Mouse (Mus musculus) midbrain, embryonic 11.5 days (tissue): Measurements from ENCODE around the gene Mael. TPM values are rescaled to one million over a fixed set of nuclear protein-coding genes. Genes with fewer than 3 reads are reported as not detected.

ENCODE experiments used
- ATAC-seq: fragments of 200-750 bp; cut with Nextera tagmentation; 2 replicates; pipeline ENCODE4 v1.8.0; 2017; ENCODE audit warnings: moderate TSS enrichment, moderate library complexity; ENCODE audit not compliant: low FRiP score
- DNase-seq: peaks from one replicate; pipeline ENCODE4 v3.0.0; 2015; ENCODE audit warnings: low spot score; ENCODE audit errors: missing footprints
- H3K27ac ChIP-seq: fragments of 300-500 bp; sonication (generic); 2 replicates; pipeline ENCODE4 v1.5.1; 2014; ENCODE audit warnings: low read depth, low read length
- H3K27me3 ChIP-seq: fragments of 300-500 bp; sonication (generic); 2 replicates; pipeline ENCODE4 v1.6.1; 2014; ENCODE audit warnings: mild to moderate bottlenecking, low read length, moderate library complexity, mixed read lengths; ENCODE audit not compliant: control insufficient read depth, insufficient read depth
- H3K36me3 ChIP-seq: fragments of 300-500 bp; sonication (generic); 2 replicates; pipeline ENCODE4 v1.6.1; 2014; ENCODE audit warnings: mild to moderate bottlenecking, low read length, moderate library complexity, mixed read lengths; ENCODE audit not compliant: control insufficient read depth, insufficient read depth
- H3K4me1 ChIP-seq: fragments of 300-500 bp; sonication (generic); 2 replicates; pipeline ENCODE4 v1.6.1; 2014; ENCODE audit warnings: low read length; ENCODE audit not compliant: control insufficient read depth, insufficient read depth
- H3K4me2 ChIP-seq: fragments of 300-500 bp; sonication (generic); 2 replicates; pipeline ENCODE4 v1.6.1; 2014; ENCODE audit warnings: mild to moderate bottlenecking, moderate library complexity
- H3K4me3 ChIP-seq: fragments of 300-500 bp; sonication (generic); 2 replicates; pipeline ENCODE4 v1.5.1; 2014; ENCODE audit warnings: low read depth, low read length
- H3K9ac ChIP-seq: fragments of 300-500 bp; sonication (generic); 2 replicates; pipeline ENCODE4 v1.6.1; 2014; ENCODE audit warnings: low read length
- H3K9me3 ChIP-seq: fragments of 300-500 bp; sonication (generic); 2 replicates; pipeline ENCODE4 v1.6.1; 2016; ENCODE audit warnings: low read length; ENCODE audit not compliant: control insufficient read depth
- WGBS: fragments of 180-500 bp; shearing (Covaris S2); extraction: QIAGEN DNeasy Blood & Tissue Kit; methylation state at CpG from one replicate; pipeline ENCODE4 v1.1.7; 2014; 5-methylcytosine and 5-hydroxymethylcytosine counted together
- polyA plus RNA-seq: library from polyadenylated mRNA; unstranded; fragments of >200 nt; fragmentation: Nextera tagmentation; extraction: Ambion mirVana; gene quantifications from 2 replicates; pipeline ENCODE4 v1.2.1, GENCODE M21; 2014

Mael gene
- polyA plus RNA-seq, 1 experiment from 2014 or later = 0.08 TPM

DNA sequence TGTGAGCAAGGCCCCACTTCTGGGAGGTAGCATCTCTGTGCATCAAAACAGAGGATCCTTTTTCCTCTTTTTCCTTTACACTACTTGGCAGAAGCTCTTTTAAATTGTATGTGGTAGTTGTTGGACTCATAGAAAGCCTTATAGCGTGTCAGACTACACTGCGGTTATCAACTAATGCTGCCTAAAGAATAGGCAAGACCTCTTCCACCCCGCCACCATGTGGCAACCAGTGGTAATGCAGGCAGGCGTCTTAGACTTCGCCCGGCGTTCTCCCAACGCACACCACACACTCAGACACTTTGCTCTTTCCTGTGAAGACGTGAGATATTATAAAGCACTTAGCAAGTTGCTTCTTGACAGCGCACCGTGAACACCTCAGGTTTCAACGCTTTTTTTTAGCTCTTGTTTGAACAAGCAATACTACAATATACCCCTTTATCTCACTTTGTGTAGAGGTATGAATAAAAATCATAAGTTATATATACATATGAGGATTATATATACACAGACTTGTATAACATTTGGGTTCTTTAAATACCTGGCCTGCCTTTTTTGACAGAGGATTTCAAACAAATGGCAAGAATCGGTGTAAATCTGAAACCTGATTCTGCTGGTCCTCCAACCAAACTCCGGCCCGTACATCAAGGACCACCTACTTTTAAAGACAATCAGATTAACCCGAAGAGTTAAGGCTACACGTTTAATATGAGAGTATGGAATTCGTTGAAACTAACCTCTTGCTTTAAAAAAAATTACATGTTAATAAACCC, 85.0 kb downstream of the Mael start:
- ATAC-seq (peak; percentile 57), DNase-seq (peak; percentile 99)
- Histone ChIP-seq H3K4me2 (no peak overlapping the region), H3K27ac (no peak overlapping the region), H3K9me3 (no peaks in the 10 kb centered on the region), H3K36me3 (no peaks in the 10 kb centered on the region), H3K4me3 (no peak overlapping the region), H3K9ac (no peak overlapping the region), H3K27me3 (peaks cover 8% of the 10 kb centered on the region; the same call in 1 of the 2 replicates), H3K4me1 (no peaks in the 10 kb centered on the region)
- 15% methylated on average over 18 of the region's 18 CpGs for WGBS

- Histone ChIP-seq H3K9ac (no peak overlapping the region), H3K27me3 (peaks cover 8% of the 10 kb centered on the region; the same call in 1 of the 2 replicates), H3K4me2 (no peak overlapping the region), H3K9me3 (no peaks in the 10 kb centered on the region), H3K4me1 (no peaks in the 10 kb centered on the region), H3K4me3 (no peak overlapping the region), H3K36me3 (no peaks in the 10 kb centered on the region), H3K27ac (no peak overlapping the region)
- DNase-seq (no peak), ATAC-seq (no peak)
- 90% methylated on average over 10 of the region's 10 CpGs for WGBS
Observed at GRCm38 (mm10) chr1:166152034-166152433, 86.5 kb downstream of the Mael start.

- Histone ChIP-seq H3K4me3 (no peak overlapping the region), H3K4me1 (no peaks in the 10 kb centered on the region), H3K9ac (no peak overlapping the region), H3K27me3 (peaks cover 8% of the 10 kb centered on the region; the same call in 1 of the 2 replicates), H3K9me3 (no peaks in the 10 kb centered on the region), H3K36me3 (no peaks in the 10 kb centered on the region), H3K4me2 (no peak overlapping the region), H3K27ac (no peak overlapping the region)
- WGBS = 64% methylated on average over 11 of the region's 11 CpGs
- DNase-seq = peak; percentile 79
- ATAC-seq = no peak
Observed at GRCm38 (mm10) chr1:166151341-166151740, 87.2 kb downstream of the Mael start.

Other genes with a start within 250 kb of the Mael start
- gene Pou2f1, start 236.1 kb downstream of the Mael start, polyA plus RNA-seq = 31.3 and 32.1 TPM in 2 replicates
- gene Dusp27, start 110.8 kb downstream of the Mael start, polyA plus RNA-seq = 2.3 and 2.4 TPM in 2 replicates
- gene Gpa33, start 108.5 kb downstream of the Mael start, polyA plus RNA-seq = 0.17 and 0.38 TPM in 2 replicates
- 12.2 and 12.8 TPM in 2 replicates for gene Ildr2, start 15.4 kb upstream of the Mael start, polyA plus RNA-seq
- gene Tada1, start 140.3 kb upstream of the Mael start, polyA plus RNA-seq = 70.5 and 73.5 TPM in 2 replicates
- 39.8 and 41.6 TPM in 2 replicates for gene Pogk, start 171.1 kb upstream of the Mael start, polyA plus RNA-seq